Mouse (Mus musculus) ES-Bruce4 (cell line): ENCODE data around the gene Kcns3. TPM values are rescaled to one million over a fixed set of nuclear protein-coding genes. Genes with fewer than 3 reads are reported as not detected.

ENCODE experiments used
- H3K27ac ChIP-seq: 2 replicates; pipeline ENCODE4 v1.5.1; 2012; ENCODE audit warnings: low read length, inconsistent platforms; ENCODE audit not compliant: insufficient read depth
- H3K27me3 ChIP-seq: 2 replicates; pipeline ENCODE4 v1.6.1; 2012; ENCODE audit warnings: mild to moderate bottlenecking, low read length, inconsistent platforms; ENCODE audit not compliant: control insufficient read depth, poor library complexity, insufficient read depth, severe bottlenecking
- H3K36me3 ChIP-seq: 2 replicates; pipeline ENCODE4 v1.6.1; 2012; ENCODE audit warnings: inconsistent platforms, mild to moderate bottlenecking, low read length, moderate library complexity; ENCODE audit not compliant: control insufficient read depth, poor library complexity, insufficient read depth, severe bottlenecking
- H3K4me1 ChIP-seq: one replicate; pipeline ENCODE4 v1.8.1; 2011; ENCODE audit warnings: low read length; ENCODE audit not compliant: control insufficient read depth, insufficient read depth
- H3K4me3 ChIP-seq: 2 replicates; pipeline ENCODE4 v1.5.1; 2011; ENCODE audit warnings: low read depth, mild to moderate bottlenecking, low read length
- H3K9ac ChIP-seq: 2 replicates; pipeline ENCODE4 v1.6.1; 2012; ENCODE audit warnings: low read depth, mild to moderate bottlenecking, inconsistent platforms; ENCODE audit not compliant: poor library complexity, severe bottlenecking
- H3K9me3 ChIP-seq: replicated peaks from 2 replicates; pipeline ENCODE4 v1.6.1; 2012; ENCODE audit warnings: mild to moderate bottlenecking, low read length, inconsistent platforms; ENCODE audit not compliant: control insufficient read depth, poor library complexity, insufficient read depth, severe bottlenecking
- CTCF ChIP-seq: IDR thresholded peaks from one replicate; pipeline ENCODE4 v1.8.1; 2011; ENCODE audit warnings: low read depth, low read length
- EP300 ChIP-seq: IDR thresholded peaks from 2 replicates; pipeline ENCODE4 v1.6.1; 2011; ENCODE audit warnings: low read depth, low read length; ENCODE audit not compliant: insufficient read depth
- POLR2A ChIP-seq: IDR thresholded peaks from one replicate; pipeline ENCODE4 v1.8.1; 2011; ENCODE audit warnings: low read length; ENCODE audit not compliant: insufficient read depth
- polyA plus RNA-seq: library from polyadenylated mRNA; stranded (reverse); fragments of >200 nt; gene quantifications from 2 replicates; pipeline ENCODE4 v1.2.4, GENCODE M21; 2011; ENCODE audit warnings: low read depth; ENCODE audit not compliant: missing spikeins, insufficient read depth, insufficient read length

The Kcns3 gene
- 1.4 and 1.6 TPM in 2 replicates for polyA plus RNA-seq

GRCm38 (mm10) chr12:11151015-11151414 is at the start of gene Kcns3:
Kcns3 (minus strand) TSS chr12:11151056.
- Histone ChIP-seq H3K4me1 (no peaks in the 10 kb centered on the region), H3K9ac (peak within 1 kb of the TSS; percentile 63), H3K36me3 (no peaks in the 10 kb centered on the region), H3K27me3 (peaks cover 5% of the 10 kb centered on the region; the same call in 1 of the 2 replicates), H3K9me3 (no peaks in the 10 kb centered on the region), H3K27ac (no peak within 1 kb of the TSS), H3K4me3 (peak within 1 kb of the TSS; percentile 90)
- TF ChIP-seq POLR2A: no peak
- TF ChIP-seq CTCF: no peak

- no peak overlapping the region for H3K27ac ChIP-seq
- no peaks in the 10 kb centered on the region for H3K27me3 ChIP-seq
- H3K9me3 ChIP-seq: no peaks in the 10 kb centered on the region
- no peaks in the 10 kb centered on the region for H3K36me3 ChIP-seq
- TF ChIP-seq CTCF (no peak), EP300 (no peak)
- H3K9ac ChIP-seq: no peak overlapping the region
- peaks cover 1% of the 10 kb centered on the region for H3K4me1 ChIP-seq
- H3K4me3 ChIP-seq: no peak overlapping the region
Observed at GRCm38 (mm10) chr12:11198551-11198950, 47.7 kb upstream of the Kcns3 start.

GRCm38 (mm10) chr12:11198026-11198425 is 47.2 kb upstream of the Kcns3 start:
- Histone ChIP-seq H3K9me3 (no peaks in the 10 kb centered on the region), H3K27ac (no peak overlapping the region), H3K36me3 (no peaks in the 10 kb centered on the region), H3K4me3 (no peak overlapping the region), H3K4me1 (peaks cover 1% of the 10 kb centered on the region), H3K9ac (no peak overlapping the region), H3K27me3 (no peaks in the 10 kb centered on the region)
- TF ChIP-seq POLR2A (no peak), EP300 (no peak), CTCF (no peak)

- H3K9ac ChIP-seq: no peak overlapping the region
- no peaks in the 10 kb centered on the region for H3K36me3 ChIP-seq
- H3K4me1 ChIP-seq: peaks cover 1% of the 10 kb centered on the region
- H3K9me3 ChIP-seq: no peaks in the 10 kb centered on the region
- no peak overlapping the region for H3K27ac ChIP-seq
- no peaks in the 10 kb centered on the region for H3K27me3 ChIP-seq
- TF ChIP-seq EP300 (no peak), POLR2A (no peak), CTCF (no peak)
- H3K4me3 ChIP-seq: no peak overlapping the region
Observed at GRCm38 (mm10) chr12:11196830-11197229, 46.0 kb upstream of the Kcns3 start.

GRCm38 (mm10) chr12:11196142-11196597 is 45.3 kb upstream of the Kcns3 start:
- H3K4me1 ChIP-seq: peaks cover 1% of the 10 kb centered on the region
- no peaks in the 10 kb centered on the region for H3K36me3 ChIP-seq
- no peaks in the 10 kb centered on the region for H3K27me3 ChIP-seq
- no peak overlapping the region for H3K4me3 ChIP-seq
- H3K9ac ChIP-seq: no peak overlapping the region
- peak; percentile 82 for TF ChIP-seq CTCF
- no peak for TF ChIP-seq EP300
- no peak for TF ChIP-seq POLR2A
- H3K9me3 ChIP-seq: no peaks in the 10 kb centered on the region
- no peak overlapping the region for H3K27ac ChIP-seq

- TF ChIP-seq POLR2A (no peak), EP300 (no peak), CTCF (no peak)
- no peaks in the 10 kb centered on the region for H3K27me3 ChIP-seq
- H3K36me3 ChIP-seq: no peaks in the 10 kb centered on the region
- H3K9ac ChIP-seq: no peak overlapping the region
- no peak overlapping the region for H3K4me3 ChIP-seq
- no peak overlapping the region for H3K27ac ChIP-seq
- peaks cover 1% of the 10 kb centered on the region for H3K4me1 ChIP-seq
- H3K9me3 ChIP-seq: no peaks in the 10 kb centered on the region
Observed at GRCm38 (mm10) chr12:11195031-11195430, 44.2 kb upstream of the Kcns3 start.
